Mouse (Mus musculus): ENCODE results near the gene Asz1. TPM values are rescaled to one million over a fixed set of nuclear protein-coding genes. Genes with fewer than 3 reads are reported as not detected.

The Asz1 gene
- total and polyA plus RNA-seq, 3 experiments: not detected

DNA sequence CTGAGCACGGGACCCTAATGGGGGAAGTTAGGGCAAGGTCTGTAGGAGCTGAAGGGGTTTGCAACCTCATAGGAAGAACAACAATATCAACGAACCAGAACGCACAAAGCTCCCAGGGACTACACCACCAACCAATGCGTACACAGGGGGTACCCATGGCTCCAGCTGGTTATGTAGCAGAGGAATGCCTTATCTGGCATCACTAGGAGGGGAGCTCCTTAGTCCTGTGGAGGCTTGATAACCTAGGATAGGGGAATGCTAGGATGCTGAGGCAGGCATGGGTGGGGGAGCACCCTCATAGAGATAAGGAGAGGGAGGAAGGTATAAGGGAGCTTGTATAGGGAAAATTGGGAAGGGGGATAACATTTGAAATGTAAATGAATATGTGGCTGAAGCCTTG lies 51.0 kb downstream of the Asz1 start:
- H3K27me3 ChIP-seq (ENCODE audit: control insufficient read depth in 1 of 2, insufficient read depth in 2 of 2, low read length in 2 of 2): peaks cover 0 to 4% of the 10 kb centered on the region in 2 experiments; a peak in 3 of 4 replicates
- no peaks in the 10 kb centered on the region for H3K4me1 ChIP-seq (ENCODE audit: control insufficient read depth in 1 of 2, insufficient read depth in 2 of 2, low read length in 2 of 2)
- H3K27ac ChIP-seq (ENCODE audit: control insufficient read depth, low read depth, low read length): no peak overlapping the region
- H3K9me3 ChIP-seq (replicated peaks; ENCODE audit: insufficient read depth, low read length): no peaks in the 10 kb centered on the region
- H3K79me2 ChIP-seq (ENCODE audit: control insufficient read depth, insufficient read depth, low read length, poor library complexity): no peaks in the 10 kb centered on the region
- no peaks in the 10 kb centered on the region for H3K36me3 ChIP-seq (ENCODE audit: control insufficient read depth in 1 of 2, insufficient read depth in 2 of 2, low read length in 2 of 2)
- no peak overlapping the region for H3K4me3 ChIP-seq (ENCODE audit: control insufficient read depth in 1 of 2, insufficient read depth in 1 of 2, low read depth in 2 of 2, low read length in 2 of 2)
- H3K9ac ChIP-seq (ENCODE audit: control insufficient read depth, low read depth, low read length, poor library complexity, severe bottlenecking): no peak overlapping the region
- no peak for DNase-seq (ENCODE audit: low read depth, low spot score)
- TF ChIP-seq SMC3 (IDR thresholded peaks at IDR 0.05; ENCODE audit: low read depth, low read length) (no peak), USF2 (IDR thresholded peaks at IDR 0.05; ENCODE audit: borderline replicate concordance in 1 of 2, insufficient read depth in 1 of 2, low read depth in 1 of 2, low read length in 2 of 2) (no peak), TCF12 (IDR thresholded peaks at IDR 0.05; ENCODE audit: low read depth, low read length) (no peak), USF1 (IDR thresholded peaks at IDR 0.05; ENCODE audit: low read depth, low read length) (no peak), GATA1 (IDR thresholded peaks at IDR 0.05; ENCODE audit: low read depth, low read length) (no peak), KAT2A (conservative IDR thresholded peaks at IDR 0.05; ENCODE audit: low read depth, low read length) (no peak), MEF2A (IDR thresholded peaks at IDR 0.05; ENCODE audit: extremely low read depth, insufficient replicate concordance, low read depth, low read length, poor library complexity, severe bottlenecking) (no peak), ZC3H11A (IDR thresholded peaks at IDR 0.05; ENCODE audit: low read depth, low read length) (no peak), POLR2A (IDR thresholded peaks at IDR 0.05; ENCODE audit: control insufficient read depth in 1 of 2, insufficient read depth in 1 of 2, low read depth in 1 of 2, low read length in 2 of 2, poor library complexity in 1 of 2) (no peak), MAX (IDR thresholded peaks at IDR 0.05; ENCODE audit: low read length) (no peak), MYC (IDR thresholded peaks at IDR 0.05; ENCODE audit: low read depth, low read length) (no peak), POLR2AphosphoS5 (IDR thresholded peaks at IDR 0.05; ENCODE audit: borderline replicate concordance, low read depth, low read length) (no peak), E2F4 (IDR thresholded peaks at IDR 0.05; ENCODE audit: borderline replicate concordance, low read depth, low read length) (no peak), MAFK (IDR thresholded peaks at IDR 0.05; ENCODE audit: borderline replicate concordance, low read depth, low read length) (no peak), MXI1 (IDR thresholded peaks at IDR 0.05; ENCODE audit: low read depth, low read length) (no peak)

DNA sequence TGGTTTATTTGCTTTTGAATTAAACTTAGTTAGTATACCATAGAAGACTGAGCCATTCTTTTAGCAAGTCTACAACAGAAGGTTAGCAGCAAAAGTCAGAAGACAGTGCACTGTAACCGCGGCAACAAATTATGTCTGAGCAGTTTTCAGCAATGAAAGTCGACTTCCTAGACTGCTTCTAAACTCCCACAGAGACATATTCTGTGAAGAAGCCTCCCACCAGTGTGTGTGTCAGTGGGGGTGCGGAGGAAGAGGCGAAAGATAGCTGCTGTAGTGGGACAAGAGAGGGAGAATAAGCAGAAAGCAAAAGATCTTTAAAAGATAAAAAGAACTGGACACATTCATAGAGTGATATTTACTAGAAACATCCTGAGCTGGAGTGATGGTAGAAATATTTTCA lies 57.2 kb downstream of the Asz1 start:
- Histone ChIP-seq H3K4me3 (ENCODE audit: control insufficient read depth in 1 of 2, insufficient read depth in 1 of 2, low read depth in 2 of 2, low read length in 2 of 2) (no peak overlapping the region), H3K36me3 (ENCODE audit: control insufficient read depth in 1 of 2, insufficient read depth in 2 of 2, low read length in 2 of 2) (no peaks in the 10 kb centered on the region), H3K79me2 (ENCODE audit: control insufficient read depth, insufficient read depth, low read length, poor library complexity) (no peaks in the 10 kb centered on the region), H3K4me1 (ENCODE audit: control insufficient read depth in 1 of 2, insufficient read depth in 2 of 2, low read length in 2 of 2) (no peaks in the 10 kb centered on the region), H3K9me3 (replicated peaks; ENCODE audit: insufficient read depth, low read length) (no peaks in the 10 kb centered on the region), H3K27me3 (ENCODE audit: control insufficient read depth in 1 of 2, insufficient read depth in 2 of 2, low read length in 2 of 2) (peaks cover 2 to 5% of the 10 kb centered on the region in 2 experiments), H3K9ac (ENCODE audit: control insufficient read depth, low read depth, low read length, poor library complexity, severe bottlenecking) (no peak overlapping the region), H3K27ac (ENCODE audit: control insufficient read depth, low read depth, low read length) (no peak overlapping the region)
- DNase-seq (ENCODE audit: low read depth, low spot score): no peak
- TF ChIP-seq ZMIZ1 (IDR thresholded peaks at IDR 0.05; ENCODE audit: low read depth, low read length) (no peak), RAD21 (IDR thresholded peaks at IDR 0.05; ENCODE audit: low read depth, low read length) (no peak), NRF1 (IDR thresholded peaks at IDR 0.05; ENCODE audit: insufficient read depth, low read depth, low read length, poor library complexity, severe bottlenecking) (no peak), MAZ (IDR thresholded peaks at IDR 0.05; ENCODE audit: low read depth, low read length) (no peak), GATA1 (IDR thresholded peaks at IDR 0.05; ENCODE audit: low read depth, low read length) (no peak), MXI1 (IDR thresholded peaks at IDR 0.05; ENCODE audit: low read depth, low read length) (no peak), POLR2AphosphoS2 (IDR thresholded peaks at IDR 0.05; ENCODE audit: low read length) (no peak), MAX (IDR thresholded peaks at IDR 0.05; ENCODE audit: low read length) (no peak), EP300 (IDR thresholded peaks at IDR 0.05; ENCODE audit: low read depth in 1 of 2, low read length in 2 of 2) (no peak), MEF2A (IDR thresholded peaks at IDR 0.05; ENCODE audit: extremely low read depth, insufficient replicate concordance, low read depth, low read length, poor library complexity, severe bottlenecking) (no peak), POLR2AphosphoS5 (IDR thresholded peaks at IDR 0.05; ENCODE audit: borderline replicate concordance, low read depth, low read length) (no peak), NELFE (IDR thresholded peaks at IDR 0.05; ENCODE audit: low read depth, low read length) (no peak), TCF12 (IDR thresholded peaks at IDR 0.05; ENCODE audit: low read depth, low read length) (no peak), ELF1 (IDR thresholded peaks at IDR 0.05; ENCODE audit: low read depth, low read length) (no peak), USF2 (IDR thresholded peaks at IDR 0.05; ENCODE audit: borderline replicate concordance in 1 of 2, insufficient read depth in 1 of 2, low read depth in 1 of 2, low read length in 2 of 2) (no peak)

Measured in MEL (cell line).